Mouse (Mus musculus): ENCODE results near the gene Spns1.
"Not testable (repeated sequence)": the region's sequence is repeated elsewhere in the genome, so short reads cannot be mapped to it uniquely, and the experiment has no call there.

Spns1 gene

GRCm38 (mm10) chr7:126332691-126333090 is 44.6 kb downstream of the Spns1 start:
- no peak for DNase-seq

- DNase-seq: no peak
Measured at GRCm38 (mm10) chr7:126330693-126331092, 46.6 kb downstream of the Spns1 start.

- DNase-seq: peak; percentile 42
Measured at GRCm38 (mm10) chr7:126329907-126330645, 47.2 kb downstream of the Spns1 start.

- not testable (repeated sequence) for DNase-seq
Measured at GRCm38 (mm10) chr7:126328848-126329247, 48.4 kb downstream of the Spns1 start.

GRCm38 (mm10) chr7:126325576-126326273 is 51.5 kb downstream of the Spns1 start:
- not testable (repeated sequence) for DNase-seq

GRCm38 (mm10) chr7:126324791-126325190 is 52.5 kb downstream of the Spns1 start:
- no peak for DNase-seq

- peak; percentile 93 for DNase-seq
Measured at GRCm38 (mm10) chr7:126323729-126324128, 53.5 kb downstream of the Spns1 start.
